Mouse (Mus musculus) olfactory bulb, adult 2 months (tissue): ENCODE data around the gene Snx30. TPM values are rescaled to one million over a fixed set of nuclear protein-coding genes. Genes with fewer than 3 reads are reported as not detected.

Experiments
- H3K27ac ChIP-seq: fragments of 200-500 bp; 2 replicates; pipeline ENCODE4 v1.5.1; 2012; ENCODE audit warnings: low read depth, low read length; ENCODE audit not compliant: insufficient read depth
- H3K4me1 ChIP-seq: fragments of 200-500 bp; 2 replicates; pipeline ENCODE4 v1.6.1; 2012; ENCODE audit warnings: low read length; ENCODE audit not compliant: control insufficient read depth, insufficient read depth
- H3K4me3 ChIP-seq: fragments of 200-500 bp; 2 replicates; pipeline ENCODE4 v1.5.1; 2012; ENCODE audit warnings: mild to moderate bottlenecking, low read depth, low read length, moderate library complexity; ENCODE audit not compliant: insufficient read depth
- CTCF ChIP-seq: fragments of 200-500 bp; IDR thresholded peaks from 2 replicates; pipeline ENCODE4 v1.5.1; 2012; ENCODE audit warnings: low read depth, mild to moderate bottlenecking, low read length, moderate library complexity; ENCODE audit not compliant: insufficient read depth
- POLR2A ChIP-seq: fragments of 200-500 bp; IDR thresholded peaks from 2 replicates; pipeline ENCODE4 v1.6.1; 2012; ENCODE audit warnings: mild to moderate bottlenecking, low read depth, low read length, moderate library complexity; ENCODE audit not compliant: insufficient read depth
- WGBS: fragments of 180-500 bp; shearing (Covaris S2); methylation state at CpG from one replicate; pipeline ENCODE4 v1.1.7; 2018; 5-methylcytosine and 5-hydroxymethylcytosine counted together
- polyA plus RNA-seq: library from polyadenylated mRNA; stranded (reverse); fragments of >200 nt; gene quantifications from 2 replicates; pipeline ENCODE4 v1.2.4, GENCODE M21; 2012; ENCODE audit warnings: low replicate concordance; ENCODE audit not compliant: missing spikeins, insufficient read depth, insufficient read length

Gene Snx30
- polyA plus RNA-seq, 1 experiment, result not detected

DNA sequence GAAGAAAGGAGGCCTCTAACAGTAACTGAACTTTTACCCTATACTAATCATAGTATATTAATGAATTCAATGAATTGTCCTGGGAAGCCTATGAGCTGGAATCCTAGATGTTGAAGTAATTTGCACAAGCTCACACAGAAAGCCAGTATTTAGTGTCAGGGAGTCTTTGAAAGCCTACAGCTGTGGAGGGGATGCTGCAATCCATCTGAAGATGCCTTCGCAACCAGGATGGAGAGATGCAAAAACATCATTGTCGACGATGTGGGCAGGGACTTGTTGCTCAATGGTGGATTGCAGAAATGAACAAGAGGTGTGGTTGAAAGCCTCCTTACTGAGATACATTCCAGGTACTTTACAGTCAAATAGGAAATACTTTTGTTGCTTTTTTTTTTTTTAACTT, 112.3 kb downstream of the Snx30 start:
- H3K4me3 ChIP-seq, result no peak overlapping the region
- H3K27ac ChIP-seq, result no peak overlapping the region
- no peak for TF ChIP-seq CTCF
- no peak for TF ChIP-seq POLR2A
- H3K4me1 ChIP-seq, result no peaks in the 10 kb centered on the region
- 66% methylated on average over 3 of the region's 3 CpGs for WGBS

DNA sequence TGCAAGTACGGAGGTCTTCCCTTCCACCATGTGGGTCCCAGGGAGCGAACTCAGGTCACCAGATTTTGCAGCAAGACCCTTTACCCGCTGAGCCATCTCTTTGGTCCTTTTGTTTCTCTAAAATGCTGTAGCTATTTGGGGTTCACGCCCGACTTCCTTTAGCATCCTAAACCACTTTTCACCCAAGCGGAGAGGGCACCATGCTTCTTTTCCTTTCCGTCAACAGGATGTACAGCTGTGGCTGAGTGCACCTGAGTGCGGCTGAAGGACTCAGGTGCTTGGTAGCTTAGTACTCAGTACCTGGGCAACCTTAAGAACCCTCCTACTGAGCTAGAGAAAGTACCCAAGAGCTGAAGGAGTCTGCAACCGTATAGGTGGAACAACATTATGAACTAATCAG, 119.4 kb downstream of the Snx30 start:
- H3K4me3 ChIP-seq, result no peak overlapping the region
- 84% methylated on average over 9 of the region's 9 CpGs for WGBS
- TF ChIP-seq CTCF (no peak), POLR2A (no peak)

DNA sequence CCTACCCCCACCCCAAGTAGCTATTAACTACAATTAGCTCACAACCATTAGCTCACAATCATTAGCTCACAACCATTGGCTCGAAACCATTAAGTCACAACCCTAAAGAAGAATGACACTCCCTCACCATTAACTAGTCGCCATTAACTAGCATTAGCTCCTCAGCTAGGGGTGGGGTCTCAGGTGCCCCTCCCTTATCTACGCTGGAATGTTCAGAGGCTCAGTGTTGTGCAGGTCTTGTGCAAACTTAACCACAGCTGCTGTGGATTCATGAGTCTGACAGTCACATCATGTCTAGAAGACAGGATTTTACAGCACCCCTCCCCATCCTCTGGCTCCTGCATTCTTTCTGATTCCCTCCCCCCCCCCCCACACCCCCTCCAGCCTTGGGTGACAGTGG, 122.0 kb downstream of the Snx30 start:
- 87% methylated on average over 3 of the region's 3 CpGs for WGBS
- TF ChIP-seq POLR2A (no peak), CTCF (no peak)
- Histone ChIP-seq H3K4me3 (no peak overlapping the region), H3K4me1 (0 out of 2 replicates have a peak, but pooled peaks cover 3% of the 10 kb centered on the region), H3K27ac (no peak overlapping the region)

More for the DNA sequence above, 119.4 kb downstream of the Snx30 start:
- Histone ChIP-seq H3K4me1 (0 out of 2 replicates have a peak, but pooled peaks cover 3% of the 10 kb centered on the region), H3K27ac (no peak overlapping the region)

- WGBS, result 20% methylated on average over 6 of the region's 6 CpGs
- no peak for TF ChIP-seq CTCF
- TF ChIP-seq POLR2A, result no peak
- 0 out of 2 replicates have a peak, but pooled peaks cover 3% of the 10 kb centered on the region for H3K4me1 ChIP-seq
- no peak overlapping the region for H3K27ac ChIP-seq
- no peak overlapping the region for H3K4me3 ChIP-seq
Observed at GRCm38 (mm10) chr4:59928347-59928746, 122.7 kb downstream of the Snx30 start.

DNA sequence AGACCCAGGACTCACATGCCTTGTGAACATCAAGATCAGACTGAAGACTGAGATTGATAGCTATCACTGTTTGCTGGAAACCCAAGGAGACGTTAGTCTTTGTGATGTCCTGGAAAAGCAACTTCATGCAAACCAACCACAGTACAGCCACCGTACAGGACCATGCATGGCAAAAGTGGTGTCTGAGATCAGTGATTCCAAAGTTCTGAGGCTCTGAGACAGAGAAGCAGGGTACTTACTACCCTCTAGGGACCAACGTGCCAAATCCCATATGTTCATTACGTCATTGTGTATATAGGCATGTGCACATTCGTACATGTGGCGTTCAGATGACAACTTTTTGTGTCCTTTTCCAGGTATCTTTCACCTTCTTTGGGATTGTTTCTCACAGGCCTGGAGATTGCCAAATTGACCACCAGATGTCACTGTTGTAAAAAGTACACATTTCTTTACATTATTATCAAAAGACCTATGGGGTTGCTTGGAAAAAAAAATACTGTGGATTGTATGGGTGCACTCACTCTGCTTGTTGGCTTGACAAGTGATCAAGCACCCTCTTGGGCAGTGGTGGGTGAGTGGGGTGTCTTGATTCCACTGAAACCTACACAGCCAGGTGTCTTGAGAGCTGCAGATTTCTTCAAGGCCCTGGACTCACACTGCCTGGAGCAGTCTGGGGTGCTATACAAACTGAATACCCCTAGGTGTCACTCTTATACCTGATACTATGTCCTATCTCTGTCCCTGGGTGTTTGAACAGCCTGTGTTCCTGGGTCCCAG, 127.1 kb downstream of the Snx30 start:
- Histone ChIP-seq H3K4me3 (no peak overlapping the region), H3K4me1 (no peaks in the 10 kb centered on the region), H3K27ac (no peak overlapping the region)
- WGBS, result 64% methylated on average over 6 of the region's 6 CpGs
- TF ChIP-seq POLR2A, result no peak
- TF ChIP-seq CTCF, result no peak

GRCm38 (mm10) chr4:59937543-59937942, 131.9 kb downstream of the Snx30 start:
- 66% methylated on average over 2 of the region's 2 CpGs for WGBS
- Histone ChIP-seq H3K27ac (no peak overlapping the region), H3K4me3 (no peak overlapping the region), H3K4me1 (no peaks in the 10 kb centered on the region)
- TF ChIP-seq CTCF, result no peak
- no peak for TF ChIP-seq POLR2A

Other genes starting within 250 kb of the Snx30 start
- gene Hsdl2, start 224.3 kb upstream of the Snx30 start, polyA plus RNA-seq, result not detected in 2 replicates
- gene E130308A19Rik, start 179.6 kb upstream of the Snx30 start, polyA plus RNA-seq, result not detected in 2 replicates
- gene Inip, start 4.3 kb upstream of the Snx30 start, polyA plus RNA-seq, result not detected in 2 replicates
- gene Slc46a2, start 109.2 kb downstream of the Snx30 start, polyA plus RNA-seq, result not detected in 2 replicates
- gene Mup4, start 154.9 kb downstream of the Snx30 start, polyA plus RNA-seq, result not detected in 2 replicates
- not detected in 2 replicates for gene Mup6, start 158.5 kb downstream of the Snx30 start, polyA plus RNA-seq